Mouse (Mus musculus): ENCODE results near the gene Fscn3.

Gene Fscn3

DNA sequence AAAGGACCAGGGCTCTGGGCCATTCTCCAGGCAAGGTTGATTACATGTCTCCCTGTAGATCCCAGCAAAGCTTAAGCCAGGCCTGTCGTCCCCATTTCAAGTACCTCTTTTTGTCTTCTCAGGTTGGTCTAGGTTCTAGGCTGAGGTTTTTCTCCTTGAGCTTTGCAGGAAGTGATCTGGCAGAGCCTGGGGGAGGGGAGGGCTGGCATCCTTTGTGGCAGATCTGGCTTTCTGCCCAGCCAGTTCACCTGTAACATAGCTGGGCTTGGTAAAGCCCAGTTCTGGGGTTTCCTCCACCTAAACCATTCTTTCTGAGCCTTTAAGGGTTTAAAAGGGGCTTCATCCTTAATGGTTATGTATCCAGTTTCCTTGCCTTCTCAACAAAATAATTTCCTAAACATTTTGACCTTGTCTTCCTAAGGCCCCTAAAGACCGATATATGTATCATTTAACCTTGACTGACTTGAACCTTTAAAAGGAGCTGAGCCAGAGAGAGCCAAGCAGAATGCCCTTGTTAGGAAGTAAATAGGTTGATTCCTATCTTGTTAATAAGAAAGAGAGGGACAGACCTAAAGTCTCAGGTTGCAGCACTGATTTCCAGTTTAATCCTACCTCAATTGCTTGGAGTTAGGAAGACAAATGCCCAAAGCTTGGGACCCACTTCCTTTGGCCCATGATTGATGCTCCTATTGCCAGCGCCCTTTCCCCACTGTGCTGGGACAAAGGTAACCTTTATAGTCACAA, at the start of gene Fscn3:
Gene Fscn3 (plus strand): TSS at position 694 of the 744 bp plus-strand sequence.
- no peak for DNase-seq (ENCODE audit: low read depth)

DNA sequence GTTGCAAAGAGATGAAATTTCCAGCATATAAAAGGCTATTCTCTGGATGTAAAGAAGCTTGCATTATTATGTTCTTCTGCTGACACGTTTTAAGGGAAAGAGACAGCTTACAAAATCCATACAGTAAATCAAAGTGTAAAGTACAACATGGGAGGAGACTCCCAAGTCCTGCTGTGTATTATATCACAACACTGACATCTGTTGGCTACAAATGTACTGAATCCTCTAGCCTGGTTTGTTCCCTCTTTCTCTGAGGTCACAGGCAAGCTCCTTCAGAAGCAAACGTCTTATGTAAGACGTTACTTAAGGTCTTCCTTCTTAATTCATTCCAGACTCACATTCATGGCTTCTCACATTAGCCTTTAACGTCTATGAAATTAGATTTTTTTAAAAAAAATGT, 45.6 kb upstream of the Fscn3 start:
- DNase-seq (ENCODE audit: low read depth): no peak

DNA sequence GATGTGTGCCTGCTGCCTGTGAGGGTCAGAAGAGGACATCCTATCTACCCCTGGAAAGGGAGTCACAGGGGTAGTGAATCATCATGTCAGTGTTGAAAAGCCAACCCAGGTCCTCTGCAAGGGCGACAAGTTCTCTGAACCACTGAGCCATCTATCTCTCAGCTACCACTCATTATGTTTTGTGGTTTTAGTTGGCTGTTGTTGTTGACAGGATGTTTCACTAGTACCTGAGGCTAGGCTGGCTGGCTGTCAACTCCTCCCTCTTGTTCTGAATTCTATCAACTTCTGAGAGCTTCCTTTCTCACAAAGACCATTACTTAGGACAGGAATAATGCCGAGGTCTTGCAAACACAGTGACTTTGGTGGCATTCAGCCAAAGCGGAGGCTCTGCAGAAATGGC, 42.4 kb upstream of the Fscn3 start:
- DNase-seq (ENCODE audit: low read depth): no peak

DNA sequence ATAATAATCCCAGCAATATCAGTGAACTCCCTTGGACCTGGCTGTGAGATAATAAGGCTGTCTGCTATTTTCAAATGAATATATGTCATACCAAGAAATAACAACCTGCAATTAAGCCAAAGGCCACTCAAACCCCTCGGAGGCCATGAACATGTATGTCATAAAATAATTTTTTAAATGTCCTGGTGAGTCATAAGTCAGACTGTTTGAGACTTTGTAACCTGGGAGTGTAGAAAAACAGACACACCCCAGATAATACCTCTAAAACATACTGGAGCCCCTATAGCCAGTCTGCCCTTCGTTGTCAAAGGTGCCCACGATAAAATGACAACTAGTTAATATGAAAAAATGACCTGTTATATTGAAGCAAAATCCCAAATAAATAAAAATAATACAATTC, 38.6 kb upstream of the Fscn3 start:
- no peak for DNase-seq (ENCODE audit: low read depth)

DNA sequence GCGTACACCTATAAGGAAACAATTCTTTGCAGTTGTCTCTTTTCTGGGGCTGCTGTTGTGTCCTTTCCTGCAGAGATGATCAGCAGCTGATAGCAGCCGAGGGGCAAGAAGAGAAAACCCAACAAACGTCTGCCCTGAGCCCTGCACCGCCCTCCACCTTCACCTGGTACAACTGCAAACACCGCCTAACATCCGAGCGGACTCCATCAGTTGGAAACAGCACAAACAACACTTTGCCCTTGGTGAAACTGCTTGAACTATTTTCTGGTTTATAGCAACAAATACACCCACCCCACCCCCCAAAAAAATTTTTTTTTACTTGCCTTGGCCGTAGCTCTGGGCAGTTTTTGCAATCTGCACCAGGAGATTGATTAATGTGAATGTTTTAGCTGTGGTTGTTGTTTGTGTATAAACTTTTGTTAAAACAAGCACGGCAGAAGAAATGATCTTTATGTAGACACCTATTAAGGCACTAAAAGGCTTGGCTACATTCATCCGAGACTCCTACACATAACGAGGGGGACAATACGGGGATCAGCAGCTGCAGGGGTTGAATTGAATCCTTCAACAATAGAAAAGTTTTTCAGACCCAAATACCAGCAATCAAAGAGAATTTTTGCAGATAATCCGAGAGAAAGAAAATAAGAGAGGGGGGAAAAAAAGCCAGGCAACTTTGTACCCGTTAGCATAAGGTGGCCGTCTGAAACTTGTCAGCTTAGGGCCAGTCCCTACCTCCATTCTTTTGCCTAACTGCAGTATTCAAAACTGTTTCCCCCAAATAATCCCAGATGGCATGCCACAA, 31.3 kb upstream of the Fscn3 start:
- DNase-seq (ENCODE audit: low read depth): no peak

DNA sequence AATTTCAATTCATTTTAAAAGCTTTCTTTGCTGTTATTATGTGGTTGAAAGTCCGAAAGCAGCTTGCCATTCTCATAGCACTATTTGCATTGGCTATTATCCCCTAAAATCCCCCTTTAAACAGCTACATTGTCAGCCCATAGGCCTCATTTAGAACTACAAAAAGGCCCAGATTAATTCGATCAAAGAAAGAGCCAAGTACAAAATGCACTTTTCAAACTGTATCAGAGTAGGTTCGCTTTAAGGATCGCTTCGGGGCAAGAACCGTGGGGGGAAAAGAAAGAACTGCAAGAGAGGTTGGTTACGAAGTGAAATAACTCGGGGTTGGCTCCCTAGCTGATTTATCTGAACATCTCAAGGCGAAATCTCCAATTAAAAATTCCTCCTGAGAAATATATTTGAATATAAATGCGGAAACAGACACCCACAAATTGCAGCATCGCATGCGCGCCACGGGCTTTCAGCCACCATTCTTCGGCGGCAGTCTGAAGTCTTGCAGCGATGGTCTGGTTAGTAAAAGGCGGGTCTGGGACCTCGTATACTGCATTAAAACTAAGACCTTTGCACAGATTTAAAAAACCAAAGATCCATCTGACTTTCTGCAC, 30.6 kb upstream of the Fscn3 start:
- no peak for DNase-seq (ENCODE audit: low read depth)

DNA sequence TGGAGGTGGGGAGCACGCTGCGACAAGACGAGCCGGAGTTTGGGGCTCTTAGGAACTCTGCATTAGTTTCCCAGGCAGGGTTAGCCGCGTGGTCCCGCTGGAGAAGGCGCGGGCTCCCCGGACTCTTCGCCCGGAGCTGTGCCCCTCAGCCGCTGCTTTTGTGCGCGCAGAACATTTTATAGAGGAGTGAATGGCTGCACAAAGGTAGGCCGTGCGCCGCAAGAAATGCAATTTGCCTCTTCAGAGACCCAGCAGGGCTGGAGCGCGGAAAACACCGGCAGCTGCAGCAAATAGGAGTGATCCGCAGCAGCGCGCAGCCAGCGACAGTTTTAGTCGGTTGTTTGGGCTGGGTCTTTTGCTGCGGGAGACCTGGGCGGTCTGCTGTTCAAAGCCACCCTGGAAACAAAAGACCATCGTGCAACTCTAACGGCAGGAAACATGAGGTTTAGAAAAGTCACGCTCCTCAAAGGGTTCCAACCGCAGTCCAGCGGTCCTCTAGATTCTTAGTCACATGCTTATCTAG, 29.8 kb upstream of the Fscn3 start, which contains the start of gene Zfp800:
Gene Zfp800 (minus strand): TSS at position 325 of the 523 bp plus-strand sequence.
- no peak for DNase-seq (ENCODE audit: low read depth)

DNA sequence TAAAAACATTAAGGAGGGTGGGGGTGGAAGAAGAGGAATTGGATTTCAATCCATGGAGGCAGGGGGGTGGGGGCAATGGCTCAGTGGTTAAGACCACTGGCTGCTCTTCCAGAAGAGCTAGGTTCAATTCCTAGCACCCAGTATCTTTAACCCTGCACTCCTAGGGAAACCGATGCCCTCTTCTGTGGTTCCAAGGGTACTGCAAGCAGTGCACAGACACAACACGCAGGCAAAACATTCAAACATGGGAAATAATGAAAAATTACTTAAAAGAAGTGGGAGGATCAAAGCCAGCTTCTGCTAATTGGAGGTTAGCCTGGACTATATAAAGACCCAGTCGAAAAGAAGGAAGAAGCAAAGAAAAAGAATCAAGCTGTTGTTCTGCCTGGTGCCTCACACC, 28.9 kb upstream of the Fscn3 start:
- no peak for DNase-seq (ENCODE audit: low read depth)

DNA sequence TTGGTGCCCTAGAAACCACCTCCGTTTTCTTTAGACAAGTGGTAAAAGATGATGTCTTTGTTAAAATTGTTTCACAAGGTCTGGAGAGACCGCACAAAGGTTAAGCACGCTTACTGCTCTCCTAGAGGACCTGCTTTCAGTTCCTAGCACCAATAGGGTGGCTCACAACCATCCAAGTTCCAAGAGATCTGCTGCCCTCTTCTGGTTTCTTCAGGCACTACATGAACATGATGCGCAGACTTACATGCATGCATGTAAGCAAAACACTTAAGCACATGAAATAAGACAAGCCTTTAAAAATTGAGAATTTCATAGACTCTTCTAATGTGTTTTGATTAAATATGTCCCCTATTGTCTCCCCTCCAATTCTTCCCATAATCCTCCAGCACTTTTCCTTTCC, 27.8 kb upstream of the Fscn3 start:
- no peak for DNase-seq (ENCODE audit: low read depth)

DNA sequence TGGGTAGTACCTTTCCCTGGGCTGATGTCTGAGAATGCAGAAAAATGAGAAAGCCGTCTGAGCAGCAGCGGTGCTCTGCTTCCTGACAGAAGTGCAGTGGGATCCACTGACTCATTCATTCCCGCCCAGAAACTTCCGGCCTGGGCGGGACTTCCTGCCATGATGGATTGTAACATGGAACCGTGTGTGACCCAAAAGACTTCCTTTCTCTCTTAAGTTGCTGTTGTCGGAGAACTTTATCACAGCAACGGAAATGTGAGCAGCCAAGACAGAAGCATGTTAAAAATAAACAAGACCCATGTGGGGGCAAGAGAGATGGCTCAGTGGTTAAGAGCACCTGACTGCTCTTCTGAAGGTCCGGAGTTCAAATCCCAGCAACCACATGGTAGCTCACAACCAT, 17.5 kb upstream of the Fscn3 start:
- DNase-seq (ENCODE audit: low read depth): no peak

DNA sequence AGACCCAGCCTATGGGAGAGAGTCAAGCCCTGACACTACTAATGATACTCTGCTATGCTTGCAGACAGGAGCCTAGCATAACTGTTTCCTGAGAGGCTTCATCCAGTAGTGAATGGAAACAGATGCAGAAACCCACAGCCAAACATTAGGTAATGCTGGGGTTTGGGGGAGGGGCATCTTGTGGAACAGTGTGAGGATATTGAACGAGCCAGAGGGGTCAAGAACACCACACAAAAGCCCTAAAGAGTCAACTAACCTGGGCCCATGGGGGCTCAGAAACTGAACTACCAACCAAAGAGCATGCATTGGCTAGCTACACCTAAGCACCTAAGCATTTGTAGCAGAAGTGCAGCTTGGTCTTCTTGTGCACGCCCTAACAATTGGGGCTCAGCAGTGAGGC, 16.4 kb upstream of the Fscn3 start:
- no peak for DNase-seq (ENCODE audit: low read depth)

DNA sequence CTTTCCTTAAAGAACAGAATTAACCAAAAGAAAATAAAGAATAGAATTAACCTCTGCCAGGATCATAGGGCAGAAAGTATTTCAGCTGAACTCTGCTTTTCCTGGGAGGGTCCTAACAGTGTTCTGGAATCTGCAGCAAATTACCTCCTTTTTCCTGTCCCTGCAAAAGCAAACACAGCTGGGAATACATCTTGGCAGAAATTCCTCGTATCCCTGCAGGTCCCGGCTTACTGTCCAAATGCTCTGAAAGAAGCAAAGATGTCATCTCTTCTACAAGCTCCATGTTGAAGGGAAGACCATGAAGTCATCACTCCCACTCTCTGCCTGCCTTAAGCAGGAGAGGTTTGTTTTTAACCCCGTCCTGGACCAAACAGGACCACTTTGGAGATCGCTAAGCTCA, 10.6 kb upstream of the Fscn3 start:
- no peak for DNase-seq (ENCODE audit: low read depth)

DNA sequence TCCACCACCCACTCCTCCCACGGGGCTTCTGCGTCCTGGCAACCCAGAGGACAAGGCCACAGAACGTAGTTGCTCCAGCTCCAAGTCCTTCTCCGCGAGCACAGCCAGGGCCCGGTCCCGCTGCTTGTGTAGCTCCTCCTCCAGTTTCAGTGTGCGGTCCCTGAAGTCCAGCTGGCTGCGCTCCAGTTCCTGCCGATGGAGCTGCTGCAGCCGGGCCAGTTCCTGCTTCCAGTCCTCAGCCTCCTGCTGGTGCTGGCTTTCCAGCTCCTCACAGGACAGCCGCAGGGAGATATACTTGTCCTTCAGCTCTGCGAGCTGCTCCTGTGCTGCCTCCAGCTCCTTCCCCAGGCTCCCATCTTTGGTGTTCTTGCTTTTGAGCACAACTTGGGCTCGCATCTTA, 9.1 kb upstream of the Fscn3 start:
- DNase-seq (ENCODE audit: low read depth): no peak

DNA sequence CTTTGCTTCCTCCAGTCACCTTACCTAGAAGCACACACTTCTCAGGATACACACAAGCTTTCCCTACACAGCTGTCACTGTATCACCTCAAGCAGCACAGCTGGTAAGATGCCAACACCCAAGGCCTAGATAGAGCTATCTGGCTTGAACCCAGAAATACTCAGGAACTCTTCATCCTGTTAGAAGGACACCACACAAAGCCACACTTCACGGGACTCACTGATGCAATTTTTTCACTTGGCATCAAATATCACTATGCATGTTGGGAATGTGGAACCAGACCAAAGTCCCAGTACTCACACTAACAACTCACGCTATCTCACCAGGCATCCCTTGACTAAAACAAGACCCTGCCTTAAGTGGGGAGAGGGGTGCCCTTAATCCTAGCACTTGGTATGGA, 7.9 kb upstream of the Fscn3 start:
- no peak for DNase-seq (ENCODE audit: low read depth)

DNA sequence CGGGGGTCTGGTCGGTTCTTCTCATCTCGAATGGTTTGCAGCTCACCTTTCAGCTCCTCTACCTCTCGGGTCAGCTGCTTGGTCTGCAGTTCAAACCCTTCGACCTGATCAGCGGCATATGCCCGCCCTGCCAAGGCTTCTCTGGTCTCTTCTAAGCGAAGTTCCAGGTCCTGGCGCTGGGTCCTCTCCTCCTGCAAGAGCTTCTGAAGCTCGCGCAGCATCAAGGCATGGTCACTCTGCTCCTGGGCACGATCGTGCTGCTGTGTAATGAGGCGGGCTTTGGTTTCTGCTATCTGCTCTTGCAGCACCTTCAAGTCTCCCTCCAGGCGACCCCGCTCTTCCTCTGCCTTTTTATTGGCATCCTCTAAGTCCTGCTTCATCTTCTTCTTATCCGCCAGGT, 7.2 kb upstream of the Fscn3 start:
- DNase-seq (ENCODE audit: low read depth): no peak

DNA sequence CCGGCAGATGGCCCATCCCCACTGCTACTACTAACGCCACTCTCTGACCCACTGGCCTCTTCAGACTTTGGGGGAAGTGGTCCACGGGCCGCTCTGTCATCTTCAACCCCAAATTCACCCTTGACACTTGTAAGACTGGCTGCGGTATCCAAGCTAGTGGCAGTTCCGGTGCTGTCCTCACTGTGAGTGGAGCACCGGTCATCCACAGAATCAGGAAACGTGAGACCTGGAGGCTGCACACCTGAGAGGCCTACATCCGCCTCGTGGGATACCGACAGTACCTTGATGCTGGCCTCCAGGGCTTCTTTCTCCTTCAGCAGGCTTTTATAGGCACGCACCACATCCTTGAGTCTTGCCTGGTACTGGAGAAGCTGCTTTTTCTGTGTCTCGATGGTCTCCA, 6.7 kb upstream of the Fscn3 start:
- DNase-seq (ENCODE audit: low read depth): no peak

DNA sequence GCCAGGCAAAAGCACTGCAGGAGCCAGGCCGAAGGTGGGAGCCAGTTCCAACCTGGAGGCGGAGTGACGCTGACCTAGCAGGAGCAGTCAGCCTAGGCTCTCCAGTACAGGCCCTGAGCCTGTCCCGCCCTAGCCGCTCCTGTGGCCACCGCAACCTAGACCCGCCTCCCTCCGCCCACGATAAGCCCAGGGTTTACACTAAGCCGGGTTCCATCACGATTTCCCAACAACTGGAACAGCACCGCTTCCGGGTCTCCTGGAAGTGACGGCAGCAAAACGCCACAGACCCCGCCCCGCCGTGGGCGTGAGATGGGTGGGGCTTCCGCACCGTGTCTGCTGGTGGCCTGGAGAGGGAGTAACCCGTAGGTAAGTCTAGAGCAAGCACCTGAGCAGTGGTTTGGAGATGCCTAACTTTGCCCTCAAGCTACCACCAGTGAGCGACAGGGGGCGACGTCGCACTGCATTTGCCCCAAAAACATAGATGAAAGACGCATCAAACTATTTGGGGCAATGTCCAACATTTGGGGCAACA, 6.1 kb upstream of the Fscn3 start:
- DNase-seq (ENCODE audit: low read depth): peak; percentile 91

DNA sequence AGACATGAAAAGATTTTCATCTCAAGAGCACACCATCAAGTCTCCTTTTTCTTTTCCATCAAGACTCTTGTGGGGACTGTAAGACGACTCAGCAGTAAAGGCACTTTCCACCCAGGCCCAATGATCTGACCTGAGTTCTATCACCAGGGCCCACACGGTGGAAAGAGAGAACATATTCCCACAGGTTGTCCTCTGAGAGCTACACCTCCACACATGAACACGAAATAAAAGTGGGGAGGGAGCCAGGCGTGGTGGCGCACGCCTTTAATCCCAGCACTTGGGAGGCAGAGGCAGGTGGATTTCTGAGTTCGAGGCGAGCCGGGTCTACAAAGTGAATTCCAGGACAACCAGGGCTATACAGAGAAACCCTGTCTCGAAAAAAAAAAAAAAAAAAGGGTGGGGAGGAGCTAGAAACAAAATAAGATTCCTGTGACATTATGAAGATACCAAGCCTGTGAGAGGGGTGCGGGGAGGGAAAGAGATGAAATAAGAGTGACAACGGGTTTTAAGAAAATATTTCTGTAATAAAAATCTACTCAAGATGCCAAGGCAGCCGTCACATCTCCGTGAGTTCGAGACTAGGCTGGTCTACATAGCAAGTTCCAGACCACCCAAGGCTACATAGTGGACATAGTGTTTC, 4.8 kb upstream of the Fscn3 start:
- no peak for DNase-seq (ENCODE audit: low read depth)

DNA sequence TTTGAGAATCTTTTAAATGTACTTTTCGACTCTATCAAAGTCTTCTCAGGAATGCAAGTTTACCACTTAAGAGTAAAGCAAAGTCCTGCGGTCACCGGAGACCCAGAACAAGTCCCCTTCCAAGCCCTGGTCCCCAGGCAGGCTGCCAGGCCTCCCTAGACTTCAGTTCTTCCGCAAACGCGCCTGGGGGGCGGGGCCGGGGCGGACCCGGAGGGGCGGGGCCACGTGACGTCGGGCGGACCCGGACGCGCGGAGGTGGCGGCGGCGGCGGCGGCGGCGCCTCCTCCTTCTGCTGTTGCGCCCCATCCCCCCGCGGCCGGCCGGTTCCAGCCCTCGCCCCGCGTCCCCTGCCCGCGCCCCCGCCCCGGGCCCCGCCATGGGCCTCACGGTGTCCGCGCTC, 4.3 kb upstream of the Fscn3 start, which contains the start of gene Arf5:
Gene Arf5 (plus strand): TSS at position 248 of the 400 bp plus-strand sequence.
- peak; percentile 69 for DNase-seq (ENCODE audit: low read depth)

DNA sequence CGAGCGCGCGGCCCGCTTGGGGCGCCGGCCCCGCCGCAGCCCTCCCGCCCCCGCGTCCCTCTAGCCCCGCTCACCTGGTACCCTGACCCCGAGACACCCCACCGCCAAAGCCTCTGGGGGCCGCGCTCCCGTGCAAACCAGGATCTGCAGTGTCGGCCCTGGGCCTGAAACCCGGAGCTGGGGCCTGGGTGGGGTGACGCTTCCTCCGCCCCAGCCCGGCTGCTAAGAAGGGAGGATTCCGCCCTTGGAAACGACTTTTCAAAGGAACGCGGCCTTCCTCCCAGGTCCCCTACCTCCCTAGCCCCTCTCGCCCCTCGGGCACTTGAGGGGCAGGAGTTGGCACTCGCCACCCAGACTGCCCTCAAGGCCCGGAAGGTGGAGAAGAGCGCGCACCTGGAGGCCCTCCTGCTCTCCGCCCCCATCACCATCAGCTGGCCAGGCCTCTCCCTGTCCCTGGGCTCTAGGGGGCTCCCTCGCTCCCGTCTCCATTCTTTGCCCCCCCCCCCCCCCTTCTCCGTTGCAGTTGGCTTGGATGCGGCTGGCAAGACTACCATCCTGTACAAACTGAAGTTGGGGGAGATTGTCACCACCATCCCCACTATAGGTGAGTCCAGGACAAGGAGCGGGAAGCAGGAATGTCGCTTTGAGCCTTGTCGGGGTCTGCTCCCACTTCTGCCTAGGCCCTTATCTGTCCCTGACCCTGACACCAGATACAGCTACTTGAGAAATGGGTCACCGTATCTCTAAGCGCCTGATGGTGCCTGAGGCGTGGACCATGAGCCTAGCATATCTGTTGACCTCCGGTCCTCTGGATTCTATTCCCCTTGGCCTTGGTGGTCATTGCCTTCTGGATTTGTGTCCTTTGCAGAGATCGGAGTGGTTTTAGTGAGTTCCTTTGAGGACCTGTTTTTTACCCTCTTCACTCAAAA, 3.6 kb upstream of the Fscn3 start:
- DNase-seq (ENCODE audit: low read depth): no peak

DNA sequence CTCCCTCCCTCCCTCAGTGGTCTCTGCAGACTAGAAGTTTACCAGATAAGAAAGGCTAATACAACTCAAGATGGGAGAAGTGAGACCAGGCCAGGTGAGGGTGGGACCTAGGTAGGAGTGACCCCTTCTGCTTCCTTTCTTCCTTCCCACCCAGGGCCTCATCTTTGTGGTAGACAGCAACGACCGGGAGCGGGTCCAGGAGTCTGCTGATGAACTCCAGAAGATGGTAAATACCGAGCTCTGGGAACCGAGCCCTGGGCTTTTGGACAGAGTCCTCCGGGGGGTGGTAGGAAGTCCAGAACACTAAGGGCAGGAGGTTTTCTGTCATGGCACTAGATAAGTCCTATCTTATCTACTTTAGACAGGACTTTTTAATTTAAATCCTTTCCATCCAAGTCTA, 2.6 kb upstream of the Fscn3 start:
- no peak for DNase-seq (ENCODE audit: low read depth)
